Mouse (Mus musculus) ES-Bruce4 (cell line): ENCODE measurements around the gene Gabrd. TPM values are rescaled to one million over a fixed set of nuclear protein-coding genes. Genes with fewer than 3 reads are reported as not detected.
A peak's percentile ranks its signal among the peaks of the same experiment; 100 is the strongest.

ENCODE experiments used
- H3K27ac ChIP-seq: 2 replicates; pipeline ENCODE4 v1.5.1; 2012; ENCODE audit warnings: low read length, inconsistent platforms; ENCODE audit not compliant: insufficient read depth
- H3K27me3 ChIP-seq: 2 replicates; pipeline ENCODE4 v1.6.1; 2012; ENCODE audit warnings: mild to moderate bottlenecking, low read length, inconsistent platforms; ENCODE audit not compliant: control insufficient read depth, poor library complexity, insufficient read depth, severe bottlenecking
- H3K36me3 ChIP-seq: 2 replicates; pipeline ENCODE4 v1.6.1; 2012; ENCODE audit warnings: inconsistent platforms, mild to moderate bottlenecking, low read length, moderate library complexity; ENCODE audit not compliant: control insufficient read depth, poor library complexity, insufficient read depth, severe bottlenecking
- H3K4me1 ChIP-seq: one replicate; pipeline ENCODE4 v1.8.1; 2011; ENCODE audit warnings: low read length; ENCODE audit not compliant: control insufficient read depth, insufficient read depth
- H3K4me3 ChIP-seq: 2 replicates; pipeline ENCODE4 v1.5.1; 2011; ENCODE audit warnings: low read depth, mild to moderate bottlenecking, low read length
- H3K9ac ChIP-seq: 2 replicates; pipeline ENCODE4 v1.6.1; 2012; ENCODE audit warnings: low read depth, mild to moderate bottlenecking, inconsistent platforms; ENCODE audit not compliant: poor library complexity, severe bottlenecking
- H3K9me3 ChIP-seq: replicated peaks from 2 replicates; pipeline ENCODE4 v1.6.1; 2012; ENCODE audit warnings: mild to moderate bottlenecking, low read length, inconsistent platforms; ENCODE audit not compliant: control insufficient read depth, poor library complexity, insufficient read depth, severe bottlenecking
- CTCF ChIP-seq: IDR thresholded peaks from one replicate; pipeline ENCODE4 v1.8.1; 2011; ENCODE audit warnings: low read depth, low read length
- EP300 ChIP-seq: IDR thresholded peaks from 2 replicates; pipeline ENCODE4 v1.6.1; 2011; ENCODE audit warnings: low read depth, low read length; ENCODE audit not compliant: insufficient read depth
- POLR2A ChIP-seq: IDR thresholded peaks from one replicate; pipeline ENCODE4 v1.8.1; 2011; ENCODE audit warnings: low read length; ENCODE audit not compliant: insufficient read depth
- polyA plus RNA-seq: library from polyadenylated mRNA; stranded (reverse); fragments of >200 nt; gene quantifications from 2 replicates; pipeline ENCODE4 v1.2.4, GENCODE M21; 2011; ENCODE audit warnings: low read depth; ENCODE audit not compliant: missing spikeins, insufficient read depth, insufficient read length

Gene Gabrd
- polyA plus RNA-seq, 1 experiment: not detected

- Histone ChIP-seq H3K36me3 (no peaks in the 10 kb centered on the region), H3K9ac (no peak overlapping the region), H3K4me1 (no peaks in the 10 kb centered on the region), H3K4me3 (no peak overlapping the region), H3K27me3 (no peaks in the 10 kb centered on the region), H3K9me3 (no peaks in the 10 kb centered on the region), H3K27ac (no peak overlapping the region)
- no peak for TF ChIP-seq POLR2A
- TF ChIP-seq CTCF: no peak
- no peak for TF ChIP-seq EP300
These were observed 14.2 kb upstream of the Gabrd start for GRCm38 (mm10) chr4:155412124-155412523.

GRCm38 (mm10) chr4:155409058-155409776 is 11.3 kb upstream of the Gabrd start, which contains the start of gene Cfap74:
Gene Cfap74 (plus strand): TSS chr4:155409190.
- H3K4me1 ChIP-seq: no peaks in the 10 kb centered on the region
- peak within 1 kb of the TSS; percentile 56 for H3K4me3 ChIP-seq
- TF ChIP-seq EP300 (no peak), CTCF (no peak), POLR2A (no peak)
- H3K27ac ChIP-seq: no peak within 1 kb of the TSS
- 0 out of 2 replicates have a peak within 1 kb of the TSS, but pooled peaks have one; percentile 11 for H3K9ac ChIP-seq
- H3K36me3 ChIP-seq: no peaks in the 10 kb centered on the region
- H3K9me3 ChIP-seq: peaks cover 3% of the 10 kb centered on the region; the same call in 1 of the 2 replicates
- no peaks in the 10 kb centered on the region for H3K27me3 ChIP-seq

GRCm38 (mm10) chr4:155408695-155409057 is 10.8 kb upstream of the Gabrd start:
- 0 out of 2 replicates have a peak overlapping the region, but pooled peaks have one; percentile 11 for H3K9ac ChIP-seq
- no peak overlapping the region for H3K27ac ChIP-seq
- H3K4me1 ChIP-seq: no peaks in the 10 kb centered on the region
- no peak for TF ChIP-seq POLR2A
- peak; percentile 19 for TF ChIP-seq CTCF
- peak overlapping the region; percentile 56 for H3K4me3 ChIP-seq
- no peaks in the 10 kb centered on the region for H3K36me3 ChIP-seq
- H3K9me3 ChIP-seq: peaks cover 3% of the 10 kb centered on the region; the same call in 1 of the 2 replicates
- H3K27me3 ChIP-seq: no peaks in the 10 kb centered on the region

GRCm38 (mm10) chr4:155402489-155402888 is 4.6 kb upstream of the Gabrd start:
- Histone ChIP-seq H3K9me3 (peaks cover 3% of the 10 kb centered on the region; the same call in 1 of the 2 replicates), H3K4me3 (no peak overlapping the region), H3K27me3 (no peaks in the 10 kb centered on the region), H3K27ac (no peak overlapping the region), H3K9ac (no peak overlapping the region), H3K36me3 (no peaks in the 10 kb centered on the region), H3K4me1 (no peaks in the 10 kb centered on the region)
- TF ChIP-seq POLR2A (no peak), EP300 (no peak)

- Histone ChIP-seq H3K4me3 (no peak overlapping the region), H3K9me3 (peaks cover 3% of the 10 kb centered on the region; the same call in 1 of the 2 replicates), H3K9ac (no peak overlapping the region), H3K27ac (no peak overlapping the region), H3K36me3 (no peaks in the 10 kb centered on the region), H3K4me1 (no peaks in the 10 kb centered on the region), H3K27me3 (no peaks in the 10 kb centered on the region)
- TF ChIP-seq EP300: no peak
- TF ChIP-seq POLR2A: no peak
- no peak for TF ChIP-seq CTCF
These were observed 3.2 kb upstream of the Gabrd start for GRCm38 (mm10) chr4:155401121-155401520.

GRCm38 (mm10) chr4:155398222-155398540 is 269 bp upstream of the Gabrd start:
- TF ChIP-seq POLR2A: no peak
- no peak for TF ChIP-seq EP300
- no peak for TF ChIP-seq CTCF
- Histone ChIP-seq H3K4me1 (no peaks in the 10 kb centered on the region), H3K4me3 (peak overlapping the region; percentile 39), H3K36me3 (no peaks in the 10 kb centered on the region), H3K9ac (no peak overlapping the region), H3K27me3 (no peaks in the 10 kb centered on the region), H3K27ac (no peak overlapping the region), H3K9me3 (no peaks in the 10 kb centered on the region)
